Mouse (Mus musculus) lung, postnatal 0 days (tissue): ENCODE measurements around the gene Ccdc158. TPM values are rescaled to one million over a fixed set of nuclear protein-coding genes. Genes with fewer than 3 reads are reported as not detected.

Experiments
- ATAC-seq: fragments of 200-750 bp; cut with Nextera tagmentation; 2 replicates; pipeline ENCODE4 v1.8.0; 2017; ENCODE audit warnings: moderate library complexity
- DNase-seq: peaks from one replicate; pipeline ENCODE4 v3.0.0-alpha.2; 2016; ENCODE audit warnings: low spot score
- H3K27ac ChIP-seq: fragments of 300-500 bp; sonication (generic); 2 replicates; pipeline ENCODE4 v1.5.1; 2014; ENCODE audit warnings: antibody characterized with exemption, mild to moderate bottlenecking, low read length, mixed read lengths
- H3K27me3 ChIP-seq: fragments of 300-500 bp; sonication (generic); replicated peaks from 2 replicates; pipeline ENCODE4 v1.6.1; 2014; ENCODE audit warnings: low read length, mixed read lengths; ENCODE audit not compliant: insufficient read depth
- H3K36me3 ChIP-seq: fragments of 300-500 bp; sonication (generic); 2 replicates; pipeline ENCODE4 v1.6.1; 2014; ENCODE audit warnings: low read length, mixed read lengths; ENCODE audit not compliant: insufficient read depth
- H3K4me1 ChIP-seq: fragments of 300-500 bp; sonication (generic); 2 replicates; pipeline ENCODE4 v1.6.1; 2014; ENCODE audit warnings: antibody characterized with exemption, low read depth, low read length, mixed read lengths; ENCODE audit not compliant: insufficient read depth
- H3K4me2 ChIP-seq: fragments of 300-500 bp; sonication (generic); replicated peaks from 2 replicates; pipeline ENCODE4 v1.6.1; 2014; ENCODE audit warnings: low read depth, mild to moderate bottlenecking, low read length, moderate library complexity, mixed read lengths
- H3K4me3 ChIP-seq: fragments of 300-500 bp; sonication (generic); 2 replicates; pipeline ENCODE4 v1.5.1; 2014; ENCODE audit warnings: low read depth, low read length
- H3K9ac ChIP-seq: fragments of 300-500 bp; sonication (generic); replicated peaks from 2 replicates; pipeline ENCODE4 v1.6.1; 2014; ENCODE audit warnings: low read depth, mild to moderate bottlenecking
- H3K9me3 ChIP-seq: fragments of 300-500 bp; sonication (generic); 2 replicates; pipeline ENCODE4 v1.6.1; 2016; ENCODE audit warnings: low read length, mixed read lengths
- CTCF ChIP-seq: IDR thresholded peaks from 2 replicates; pipeline ENCODE4 v1.5.1; 2016; ENCODE audit warnings: antibody characterized with exemption, mild to moderate bottlenecking
- EP300 ChIP-seq: IDR thresholded peaks from 2 replicates; pipeline ENCODE4 v1.6.1; 2016; ENCODE audit warnings: antibody characterized with exemption, mild to moderate bottlenecking, control low read depth
- WGBS: fragments of 180-500 bp; shearing (Covaris S2); extraction: QIAGEN DNeasy Blood & Tissue Kit; methylation state at CpG from one replicate; pipeline ENCODE4 v1.1.7; 2014; 5-methylcytosine and 5-hydroxymethylcytosine counted together
- polyA plus RNA-seq: library from polyadenylated mRNA; unstranded; fragments of >200 nt; fragmentation: Nextera tagmentation; extraction: Ambion mirVana; gene quantifications from 2 replicates; pipeline ENCODE4 v1.2.1, GENCODE M21; 2015

Ccdc158 gene
- polyA plus RNA-seq, 1 experiment from 2014 or later = 1.1 TPM

- 86% methylated on average over 8 of the region's 8 CpGs for WGBS
- H3K4me3 ChIP-seq = no peak overlapping the region
- no peak for TF ChIP-seq EP300
- TF ChIP-seq CTCF = no peak
Measured at GRCm38 (mm10) chr5:92596865-92597264, 78.2 kb downstream of the Ccdc158 start.

DNA sequence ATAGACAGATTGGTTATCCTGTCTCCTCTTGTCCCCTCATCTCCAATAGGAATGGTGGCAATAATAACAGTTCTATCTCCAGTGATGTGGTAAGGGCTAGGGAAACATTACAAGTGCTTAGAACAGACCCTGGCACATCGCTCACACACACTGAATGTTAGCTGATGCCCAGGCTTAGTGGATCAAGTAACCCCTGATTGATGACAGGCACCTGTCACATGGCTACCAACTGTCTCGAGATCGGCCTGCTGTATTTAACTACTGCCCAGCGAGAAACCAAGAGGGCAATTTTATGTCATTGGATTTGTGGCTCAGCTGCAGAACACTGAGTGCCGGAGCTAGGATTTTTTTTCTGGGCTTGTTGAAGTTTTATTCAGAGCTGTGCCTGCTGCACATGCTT lies 80.0 kb downstream of the Ccdc158 start:
- DNase-seq = no peak
- H3K9me3 ChIP-seq = no peaks in the 10 kb centered on the region
- H3K27ac ChIP-seq = no peak overlapping the region
- no peak for ATAC-seq
- H3K9ac ChIP-seq = no peak overlapping the region
- H3K4me1 ChIP-seq = no peaks in the 10 kb centered on the region
- WGBS = 74% methylated on average over 5 of the region's 5 CpGs
- H3K27me3 ChIP-seq = no peaks in the 10 kb centered on the region
- H3K36me3 ChIP-seq = no peaks in the 10 kb centered on the region
- no peak for TF ChIP-seq EP300
- no peak for TF ChIP-seq CTCF
- no peak overlapping the region for H3K4me3 ChIP-seq
- no peak overlapping the region for H3K4me2 ChIP-seq

More at GRCm38 (mm10) chr5:92596865-92597264, 78.2 kb downstream of the Ccdc158 start:
- Histone ChIP-seq H3K9ac (no peak overlapping the region), H3K27ac (no peak overlapping the region), H3K9me3 (no peaks in the 10 kb centered on the region), H3K4me2 (no peak overlapping the region), H3K36me3 (no peaks in the 10 kb centered on the region), H3K27me3 (no peaks in the 10 kb centered on the region), H3K4me1 (no peaks in the 10 kb centered on the region)
- DNase-seq (no peak), ATAC-seq (no peak)

DNA sequence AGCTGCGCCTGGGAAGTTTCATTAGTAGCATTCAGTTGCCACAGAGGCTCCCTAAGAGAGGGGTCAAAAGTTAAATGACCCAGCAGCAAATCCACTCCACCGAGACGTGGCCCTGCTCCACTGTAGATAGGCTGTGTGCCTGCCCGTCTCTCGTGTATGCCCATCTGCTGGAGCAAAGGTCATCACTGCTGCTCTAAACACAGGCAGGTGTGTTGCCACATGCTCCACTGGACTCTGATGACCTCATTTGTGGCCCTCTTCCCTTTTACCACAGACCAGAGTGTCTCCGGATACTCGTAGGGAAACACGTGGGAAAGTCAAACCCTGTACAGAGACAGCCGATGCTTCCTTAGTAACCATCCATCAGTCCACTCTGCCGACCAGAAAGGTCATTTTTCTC lies 89.1 kb downstream of the Ccdc158 start:
- DNase-seq (no peak), ATAC-seq (no peak)
- Histone ChIP-seq H3K4me1 (no peaks in the 10 kb centered on the region), H3K9ac (no peak overlapping the region), H3K4me2 (no peak overlapping the region), H3K9me3 (no peaks in the 10 kb centered on the region), H3K36me3 (no peaks in the 10 kb centered on the region), H3K27ac (no peak overlapping the region), H3K4me3 (no peak overlapping the region), H3K27me3 (no peaks in the 10 kb centered on the region)
- 39% methylated on average over 10 of the region's 10 CpGs for WGBS
- TF ChIP-seq EP300 = no peak
- no peak for TF ChIP-seq CTCF

DNA sequence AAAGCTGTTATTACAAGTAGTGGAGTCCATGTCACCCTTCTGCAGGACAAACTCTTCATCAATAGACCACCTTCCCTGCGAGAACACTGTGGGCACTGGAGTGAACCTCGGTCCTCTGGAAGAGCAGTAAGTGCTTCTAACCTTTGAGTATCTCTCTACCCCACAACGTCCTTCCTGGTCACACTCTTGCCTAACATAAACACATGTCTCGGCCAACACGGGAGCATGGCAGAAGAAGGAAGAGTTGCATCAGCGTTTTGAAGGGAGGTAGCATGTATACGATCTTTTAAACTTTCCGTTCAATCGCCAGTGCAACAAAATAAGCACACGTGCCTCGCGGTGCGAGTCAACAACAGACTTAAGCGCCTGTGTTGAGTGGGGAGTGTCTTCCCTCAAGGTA lies 95.5 kb downstream of the Ccdc158 start:
- DNase-seq = no peak
- 62% methylated on average over 14 of the region's 14 CpGs for WGBS
- TF ChIP-seq EP300 (no peak), CTCF (no peak)
- Histone ChIP-seq H3K4me2 (no peak overlapping the region), H3K9ac (no peak overlapping the region), H3K4me3 (no peak overlapping the region), H3K27ac (no peak overlapping the region), H3K27me3 (no peaks in the 10 kb centered on the region), H3K36me3 (no peaks in the 10 kb centered on the region), H3K4me1 (no peaks in the 10 kb centered on the region), H3K9me3 (no peaks in the 10 kb centered on the region)
- ATAC-seq = no peak

GRCm38 (mm10) chr5:92571232-92571631 lies 103.8 kb downstream of the Ccdc158 start:
- Histone ChIP-seq H3K4me2 (no peak overlapping the region), H3K36me3 (no peaks in the 10 kb centered on the region), H3K27me3 (no peaks in the 10 kb centered on the region), H3K9ac (no peak overlapping the region), H3K4me1 (no peaks in the 10 kb centered on the region), H3K9me3 (no peaks in the 10 kb centered on the region), H3K4me3 (no peak overlapping the region), H3K27ac (no peak overlapping the region)
- ATAC-seq (no peak), DNase-seq (no peak)
- 81% methylated on average over 4 of the region's 4 CpGs for WGBS
- TF ChIP-seq CTCF = no peak
- TF ChIP-seq EP300 = no peak

- WGBS = 74% methylated on average over 13 of the region's 13 CpGs
- Histone ChIP-seq H3K9me3 (no peaks in the 10 kb centered on the region), H3K36me3 (no peaks in the 10 kb centered on the region), H3K27me3 (no peaks in the 10 kb centered on the region), H3K4me3 (no peak overlapping the region), H3K4me1 (no peaks in the 10 kb centered on the region), H3K27ac (no peak overlapping the region), H3K9ac (no peak overlapping the region), H3K4me2 (no peak overlapping the region)
- ATAC-seq (no peak), DNase-seq (no peak)
- TF ChIP-seq CTCF = no peak
- TF ChIP-seq EP300 = no peak
Measured at GRCm38 (mm10) chr5:92562002-92562401, 113.1 kb downstream of the Ccdc158 start.

- no peak for ATAC-seq
- 64% methylated on average over 2 of the region's 2 CpGs for WGBS
- H3K4me1 ChIP-seq = no peaks in the 10 kb centered on the region
Measured at GRCm38 (mm10) chr5:92560201-92560600, 114.9 kb downstream of the Ccdc158 start.

More at GRCm38 (mm10) chr5:92560201-92560600, 114.9 kb downstream of the Ccdc158 start:
- Histone ChIP-seq H3K9me3 (no peaks in the 10 kb centered on the region), H3K9ac (no peak overlapping the region), H3K27me3 (no peaks in the 10 kb centered on the region), H3K4me3 (no peak overlapping the region), H3K4me2 (no peak overlapping the region), H3K36me3 (no peaks in the 10 kb centered on the region), H3K27ac (no peak overlapping the region)
- TF ChIP-seq CTCF (no peak), EP300 (no peak)
- no peak for DNase-seq

Other genes with a start within 250 kb of the Ccdc158 start
- gene Nup54, start 240.1 kb downstream of the Ccdc158 start, polyA plus RNA-seq = 19.7 and 20.3 TPM in 2 replicates
- 46.6 and 52.4 TPM in 2 replicates for gene Scarb2, start 168.4 kb downstream of the Ccdc158 start, polyA plus RNA-seq
- 11.4 and 15.4 TPM in 2 replicates for gene Fam47e, start 120.2 kb downstream of the Ccdc158 start, polyA plus RNA-seq
- gene Stbd1, start 72.2 kb downstream of the Ccdc158 start, polyA plus RNA-seq = 121 and 127 TPM in 2 replicates
- 8.8 and 10.6 TPM in 2 replicates for gene Shroom3, start 8.2 kb upstream of the Ccdc158 start, polyA plus RNA-seq